Mouse (Mus musculus): ENCODE measurements at regions not wholly inside any gene's neighbourhood (a gene's known extent, or its start where the extent isn't known, plus 50 kb on each side); places are given as distances from the start of the nearest gene placed in this dataset.

DNA sequence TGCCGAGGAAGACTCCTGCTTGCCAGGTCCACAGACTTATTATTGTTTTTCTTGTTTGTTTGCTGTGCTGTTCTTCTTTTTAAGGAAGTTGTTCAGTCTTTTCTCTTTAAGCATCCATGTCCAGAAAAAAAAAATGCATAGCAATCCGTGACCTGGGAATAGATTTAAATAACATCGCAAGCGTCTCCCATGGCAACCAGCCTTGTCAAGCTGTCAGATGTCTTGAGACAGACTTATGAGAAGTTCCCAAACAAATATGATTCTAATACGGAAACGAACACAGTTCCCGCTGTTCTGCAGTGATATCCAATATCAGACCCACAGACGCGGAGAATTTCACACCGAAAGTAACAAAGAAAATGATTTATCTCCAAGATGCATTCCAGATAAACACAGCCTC lies 547.4 kb downstream of the Etnk1 start:
- no peak for TF ChIP-seq CTCF (IDR thresholded peaks at IDR 0.05; ENCODE audit: low read depth, low read length)
- no peak for TF ChIP-seq POLR2A (IDR thresholded peaks at IDR 0.05; ENCODE audit: borderline replicate concordance, low read depth, low read length)
